Mouse (Mus musculus): ENCODE results near the gene 4931406C07Rik.
A peak's percentile ranks its signal among the peaks of the same experiment; 100 is the strongest.

GRCm38 (mm10) chr9:15241596-15241939, 64.7 kb downstream of the 4931406C07Rik start:
- peak; percentile 62; the same call in 1 of the 2 replicates for TF ChIP-seq CTCF (IDR thresholded peaks at IDR 0.05; ENCODE audit: extremely low read depth, insufficient read length, insufficient replicate concordance, low read depth, low read length)
- TF ChIP-seq POLR2A (IDR thresholded peaks at IDR 0.05; ENCODE audit: low read depth, low read length): no peak
